Mouse (Mus musculus): ENCODE results near the gene Hhatl.

DNA sequence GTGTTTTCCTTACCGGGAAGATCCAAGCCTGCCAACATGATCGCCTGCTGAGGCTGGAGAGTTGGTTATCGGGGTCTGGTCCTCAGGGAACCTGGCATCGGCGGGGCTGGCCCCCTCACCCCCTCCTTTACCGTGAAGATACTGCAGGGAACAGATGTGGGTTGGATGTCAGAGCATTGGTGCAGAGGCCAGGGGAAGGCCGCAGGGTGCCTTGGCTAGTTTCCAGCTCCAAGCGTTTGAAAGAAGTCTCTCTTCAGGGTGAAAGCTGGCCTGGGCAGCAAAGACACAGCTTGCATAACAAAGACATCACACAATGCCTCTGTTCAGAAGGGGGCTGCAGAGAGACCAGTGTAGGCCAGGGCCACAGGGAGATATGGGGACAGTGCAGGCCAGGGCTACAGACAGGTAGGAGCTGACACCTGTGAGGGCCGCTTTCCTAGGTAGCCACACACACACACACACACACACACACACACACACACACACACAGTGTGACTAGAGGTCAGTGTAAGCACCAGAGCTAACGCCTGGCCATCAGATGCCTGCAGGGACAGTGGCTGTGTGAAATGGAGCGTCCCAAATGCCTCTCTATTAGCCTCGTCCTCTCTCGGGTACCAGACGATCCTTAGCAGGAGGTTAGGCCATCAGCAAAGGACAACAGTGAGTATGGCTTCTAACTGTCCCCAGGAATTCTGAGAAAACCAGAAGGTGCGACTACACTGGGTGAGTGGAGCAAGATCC lies 17.9 kb upstream of the Hhatl start:
- TF ChIP-seq CTCF (IDR thresholded peaks at IDR 0.05; ENCODE audit: borderline replicate concordance, insufficient read depth, low read length) (no peak), POLR2A (IDR thresholded peaks at IDR 0.05; ENCODE audit: low read depth, low read length) (no peak)

Data from embryonic fibroblast, embryonic 13.5 days (primary cell).